Mouse (Mus musculus): ENCODE measurements around the gene Elk3. TPM values are rescaled to one million over a fixed set of nuclear protein-coding genes. Genes with fewer than 3 reads are reported as not detected.

Gene Elk3
- polyA plus RNA-seq, 1 experiment from 2014 or later, result 23.6 TPM

- no peak overlapping the region for H3K27ac ChIP-seq (ENCODE audit: low read length)
- H3K27me3 ChIP-seq (ENCODE audit: control insufficient read depth, insufficient read depth, low read length), result no peaks in the 10 kb centered on the region
- WGBS, result 80% methylated on average over 12 of the region's 12 CpGs
- peaks cover 11% of the 10 kb centered on the region; the same call in 1 of the 2 replicates for H3K4me1 ChIP-seq (ENCODE audit: control insufficient read depth, insufficient read depth, low read length)
- 0 out of 2 replicates have a peak, but pooled peaks cover 9% of the 10 kb centered on the region for H3K36me3 ChIP-seq (ENCODE audit: control insufficient read depth, insufficient read depth, low read length)
- no peak for ATAC-seq (ENCODE audit: insufficient read depth, low FRiP score)
- no peak overlapping the region for H3K9ac ChIP-seq (ENCODE audit: low read length)
- no peak overlapping the region for H3K4me2 ChIP-seq (ENCODE audit: low read depth, low read length)
- H3K4me3 ChIP-seq (replicated peaks; ENCODE audit: low read length), result no peak overlapping the region
- no peaks in the 10 kb centered on the region for H3K9me3 ChIP-seq (replicated peaks; ENCODE audit: control insufficient read depth, low read length)
Measured at GRCm38 (mm10) chr10:93280586-93280985, 30.3 kb downstream of the Elk3 start.

DNA sequence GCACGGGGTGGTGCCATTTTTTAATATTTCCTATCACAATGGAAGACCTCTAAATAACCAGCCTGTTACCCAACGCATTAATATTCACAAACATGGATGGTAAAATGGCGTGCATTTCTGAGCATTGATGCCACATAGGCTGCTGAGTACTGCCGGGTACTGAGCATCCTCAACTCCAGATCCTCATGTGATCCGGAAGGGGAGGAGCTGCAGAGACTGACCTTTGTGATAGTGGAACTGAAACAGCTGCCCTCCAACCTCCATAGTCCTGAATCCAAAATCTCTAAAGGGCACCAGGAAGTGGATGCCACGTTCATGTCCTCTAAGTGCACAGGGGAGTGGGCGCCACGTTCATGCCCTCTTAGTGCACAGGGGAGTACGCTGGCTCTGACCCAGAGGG lies 31.9 kb downstream of the Elk3 start:
- Histone ChIP-seq H3K4me1 (ENCODE audit: control insufficient read depth, insufficient read depth, low read length) (peaks cover 15% of the 10 kb centered on the region; the same call in 1 of the 2 replicates), H3K4me2 (ENCODE audit: low read depth, low read length) (no peak overlapping the region), H3K27me3 (ENCODE audit: control insufficient read depth, insufficient read depth, low read length) (no peaks in the 10 kb centered on the region), H3K9me3 (replicated peaks; ENCODE audit: control insufficient read depth, low read length) (no peaks in the 10 kb centered on the region), H3K9ac (ENCODE audit: low read length) (no peak overlapping the region), H3K4me3 (replicated peaks; ENCODE audit: low read length) (no peak overlapping the region), H3K27ac (ENCODE audit: low read length) (no peak overlapping the region), H3K36me3 (ENCODE audit: control insufficient read depth, insufficient read depth, low read length) (0 out of 2 replicates have a peak, but pooled peaks cover 9% of the 10 kb centered on the region)
- ATAC-seq (ENCODE audit: insufficient read depth, low FRiP score), result no peak
- WGBS, result 88% methylated on average over 9 of the region's 9 CpGs

GRCm38 (mm10) chr10:93278361-93278760 lies 32.6 kb downstream of the Elk3 start:
- 81% methylated on average over 8 of the region's 8 CpGs for WGBS
- H3K4me2 ChIP-seq (ENCODE audit: low read depth, low read length), result no peak overlapping the region

DNA sequence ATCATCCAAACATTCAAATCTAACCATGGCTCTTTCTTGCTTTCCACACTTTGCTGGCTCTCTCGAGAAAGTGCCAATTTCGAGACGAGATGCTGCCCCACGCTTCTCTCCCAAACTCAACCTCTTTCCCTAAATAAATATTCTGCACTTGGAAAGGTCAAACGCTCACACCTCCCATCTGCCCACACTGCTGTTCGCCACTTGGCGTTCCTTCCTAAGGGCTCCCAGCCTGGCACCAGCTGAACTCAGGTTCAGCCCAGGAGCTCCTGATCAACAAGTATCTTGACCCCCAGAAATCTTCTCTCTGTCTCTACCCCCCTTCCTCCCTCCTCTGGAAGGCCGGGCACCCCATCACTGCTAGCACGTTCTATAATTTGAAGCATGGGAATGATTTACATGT lies 34.1 kb downstream of the Elk3 start:
- H3K4me1 ChIP-seq (ENCODE audit: control insufficient read depth, insufficient read depth, low read length), result peaks cover 25% of the 10 kb centered on the region
- peak overlapping the region; percentile 20; the same call in 1 of the 2 replicates for H3K4me3 ChIP-seq (replicated peaks; ENCODE audit: low read length)
- H3K9me3 ChIP-seq (replicated peaks; ENCODE audit: control insufficient read depth, low read length), result no peaks in the 10 kb centered on the region
- no peak for ATAC-seq (ENCODE audit: insufficient read depth, low FRiP score)
- WGBS, result 50% methylated on average over 9 of the region's 9 CpGs
- peak overlapping the region; percentile 46 for H3K4me2 ChIP-seq (ENCODE audit: low read depth, low read length)
- peak overlapping the region; percentile 50; the same call in 1 of the 2 replicates for H3K9ac ChIP-seq (ENCODE audit: low read length)
- H3K36me3 ChIP-seq (ENCODE audit: control insufficient read depth, insufficient read depth, low read length), result no peaks in the 10 kb centered on the region
- H3K27me3 ChIP-seq (ENCODE audit: control insufficient read depth, insufficient read depth, low read length), result no peaks in the 10 kb centered on the region
- no peak overlapping the region for H3K27ac ChIP-seq (ENCODE audit: low read length)

More at GRCm38 (mm10) chr10:93278361-93278760, 32.6 kb downstream of the Elk3 start:
- Histone ChIP-seq H3K9ac (ENCODE audit: low read length) (no peak overlapping the region), H3K9me3 (replicated peaks; ENCODE audit: control insufficient read depth, low read length) (no peaks in the 10 kb centered on the region), H3K27me3 (ENCODE audit: control insufficient read depth, insufficient read depth, low read length) (no peaks in the 10 kb centered on the region), H3K27ac (ENCODE audit: low read length) (no peak overlapping the region), H3K4me1 (ENCODE audit: control insufficient read depth, insufficient read depth, low read length) (peaks cover 15% of the 10 kb centered on the region; the same call in 1 of the 2 replicates), H3K4me3 (replicated peaks; ENCODE audit: low read length) (no peak overlapping the region), H3K36me3 (ENCODE audit: control insufficient read depth, insufficient read depth, low read length) (0 out of 2 replicates have a peak, but pooled peaks cover 5% of the 10 kb centered on the region)
- no peak for ATAC-seq (ENCODE audit: insufficient read depth, low FRiP score)

DNA sequence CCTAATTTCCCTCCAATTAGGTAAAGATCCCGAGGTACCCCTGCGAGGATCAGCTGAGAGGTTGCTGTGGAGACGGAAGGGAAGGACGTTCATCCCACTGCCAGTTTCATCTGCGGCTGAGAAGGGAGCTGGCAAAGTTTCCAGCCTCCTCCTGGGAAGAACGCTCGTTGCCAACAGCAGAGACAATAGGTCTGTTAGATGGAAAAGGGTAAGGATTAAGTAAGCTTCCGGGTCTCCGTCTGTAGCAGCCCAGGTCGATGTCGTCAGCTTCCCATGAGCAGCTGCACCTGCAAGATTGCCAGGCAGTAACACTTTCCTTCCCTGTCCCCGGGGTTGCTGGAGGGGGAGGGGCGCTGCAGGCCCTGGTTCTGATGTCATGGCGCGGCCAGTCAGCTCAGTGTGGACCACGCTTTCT lies 34.6 kb downstream of the Elk3 start:
- Histone ChIP-seq H3K4me1 (ENCODE audit: control insufficient read depth, insufficient read depth, low read length) (peaks cover 25% of the 10 kb centered on the region), H3K9ac (ENCODE audit: low read length) (peak overlapping the region; percentile 50), H3K36me3 (ENCODE audit: control insufficient read depth, insufficient read depth, low read length) (no peaks in the 10 kb centered on the region), H3K4me3 (replicated peaks; ENCODE audit: low read length) (peak overlapping the region; percentile 20), H3K4me2 (ENCODE audit: low read depth, low read length) (peak overlapping the region; percentile 46), H3K27me3 (ENCODE audit: control insufficient read depth, insufficient read depth, low read length) (no peaks in the 10 kb centered on the region), H3K9me3 (replicated peaks; ENCODE audit: control insufficient read depth, low read length) (no peaks in the 10 kb centered on the region), H3K27ac (ENCODE audit: low read length) (peak overlapping the region; percentile 28)
- ATAC-seq (ENCODE audit: insufficient read depth, low FRiP score), result peak; percentile 71
- WGBS, result 13% methylated on average over 16 of the region's 16 CpGs

- Histone ChIP-seq H3K9me3 (replicated peaks; ENCODE audit: control insufficient read depth, low read length) (no peaks in the 10 kb centered on the region), H3K36me3 (ENCODE audit: control insufficient read depth, insufficient read depth, low read length) (no peaks in the 10 kb centered on the region), H3K27me3 (ENCODE audit: control insufficient read depth, insufficient read depth, low read length) (no peaks in the 10 kb centered on the region), H3K4me1 (ENCODE audit: control insufficient read depth, insufficient read depth, low read length) (peaks cover 25% of the 10 kb centered on the region), H3K9ac (ENCODE audit: low read length) (peak overlapping the region; percentile 56), H3K27ac (ENCODE audit: low read length) (peak overlapping the region; percentile 28), H3K4me3 (replicated peaks; ENCODE audit: low read length) (peak overlapping the region; percentile 20), H3K4me2 (ENCODE audit: low read depth, low read length) (peak overlapping the region; percentile 46)
- WGBS, result 52% methylated on average over 25 of the region's 25 CpGs
- peak; percentile 60 for ATAC-seq (ENCODE audit: insufficient read depth, low FRiP score)
Measured at GRCm38 (mm10) chr10:93275212-93276136, 35.5 kb downstream of the Elk3 start.

DNA sequence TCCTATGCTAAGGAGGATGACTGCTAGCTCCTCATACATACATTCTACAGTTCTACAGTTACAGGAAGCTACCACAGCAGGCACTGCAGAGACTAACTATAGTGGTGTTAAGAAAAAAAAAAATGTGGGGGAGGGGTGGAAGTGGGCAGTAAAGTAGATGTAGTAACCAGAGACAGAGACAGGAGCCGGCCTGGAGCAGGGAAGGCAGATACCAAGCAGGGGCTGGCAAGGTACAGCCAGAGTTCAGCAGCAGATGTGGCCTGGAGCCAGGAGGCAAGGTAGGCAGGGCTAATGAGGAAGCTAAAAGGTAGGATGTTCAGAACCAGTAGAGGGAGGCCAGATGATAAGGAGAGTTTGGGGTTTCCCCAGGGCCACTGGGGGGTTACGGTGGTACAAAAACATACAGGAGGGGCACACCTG lies 36.6 kb downstream of the Elk3 start:
- Histone ChIP-seq H3K36me3 (ENCODE audit: control insufficient read depth, insufficient read depth, low read length) (no peaks in the 10 kb centered on the region), H3K27ac (ENCODE audit: low read length) (no peak overlapping the region), H3K27me3 (ENCODE audit: control insufficient read depth, insufficient read depth, low read length) (no peaks in the 10 kb centered on the region), H3K4me2 (ENCODE audit: low read depth, low read length) (no peak overlapping the region), H3K4me1 (ENCODE audit: control insufficient read depth, insufficient read depth, low read length) (peaks cover 27% of the 10 kb centered on the region), H3K4me3 (replicated peaks; ENCODE audit: low read length) (no peak overlapping the region), H3K9ac (ENCODE audit: low read length) (no peak overlapping the region), H3K9me3 (replicated peaks; ENCODE audit: control insufficient read depth, low read length) (no peaks in the 10 kb centered on the region)
- WGBS, result 47% methylated on average over 2 of the region's 2 CpGs
- ATAC-seq (ENCODE audit: insufficient read depth, low FRiP score), result no peak

GRCm38 (mm10) chr10:93272986-93273982 lies 37.7 kb downstream of the Elk3 start:
- no peak overlapping the region for H3K4me3 ChIP-seq (replicated peaks; ENCODE audit: low read length)
- ATAC-seq (ENCODE audit: insufficient read depth, low FRiP score), result no peak
- H3K4me1 ChIP-seq (ENCODE audit: control insufficient read depth, insufficient read depth, low read length), result peaks cover 27% of the 10 kb centered on the region
- H3K9ac ChIP-seq (ENCODE audit: low read length), result no peak overlapping the region
- peak overlapping the region; percentile 21 for H3K27ac ChIP-seq (ENCODE audit: low read length)
- WGBS, result 74% methylated on average over 14 of the region's 14 CpGs
- no peaks in the 10 kb centered on the region for H3K27me3 ChIP-seq (ENCODE audit: control insufficient read depth, insufficient read depth, low read length)
- H3K9me3 ChIP-seq (replicated peaks; ENCODE audit: control insufficient read depth, low read length), result no peaks in the 10 kb centered on the region
- H3K4me2 ChIP-seq (ENCODE audit: low read depth, low read length), result no peak overlapping the region
- no peaks in the 10 kb centered on the region for H3K36me3 ChIP-seq (ENCODE audit: control insufficient read depth, insufficient read depth, low read length)

Data from stomach, embryonic 16.5 days (tissue).